Mouse (Mus musculus): ENCODE results near the gene Ccdc9. TPM values are rescaled to one million over a fixed set of nuclear protein-coding genes. Genes with fewer than 3 reads are reported as not detected.
A peak's percentile ranks its signal among the peaks of the same experiment; 100 is the strongest.

Ccdc9 gene
- polyA plus RNA-seq (2015; fragmentation: Nextera tagmentation; extraction: Ambion mirVana): 12.6 and 17.5 TPM in 2 replicates

DNA sequence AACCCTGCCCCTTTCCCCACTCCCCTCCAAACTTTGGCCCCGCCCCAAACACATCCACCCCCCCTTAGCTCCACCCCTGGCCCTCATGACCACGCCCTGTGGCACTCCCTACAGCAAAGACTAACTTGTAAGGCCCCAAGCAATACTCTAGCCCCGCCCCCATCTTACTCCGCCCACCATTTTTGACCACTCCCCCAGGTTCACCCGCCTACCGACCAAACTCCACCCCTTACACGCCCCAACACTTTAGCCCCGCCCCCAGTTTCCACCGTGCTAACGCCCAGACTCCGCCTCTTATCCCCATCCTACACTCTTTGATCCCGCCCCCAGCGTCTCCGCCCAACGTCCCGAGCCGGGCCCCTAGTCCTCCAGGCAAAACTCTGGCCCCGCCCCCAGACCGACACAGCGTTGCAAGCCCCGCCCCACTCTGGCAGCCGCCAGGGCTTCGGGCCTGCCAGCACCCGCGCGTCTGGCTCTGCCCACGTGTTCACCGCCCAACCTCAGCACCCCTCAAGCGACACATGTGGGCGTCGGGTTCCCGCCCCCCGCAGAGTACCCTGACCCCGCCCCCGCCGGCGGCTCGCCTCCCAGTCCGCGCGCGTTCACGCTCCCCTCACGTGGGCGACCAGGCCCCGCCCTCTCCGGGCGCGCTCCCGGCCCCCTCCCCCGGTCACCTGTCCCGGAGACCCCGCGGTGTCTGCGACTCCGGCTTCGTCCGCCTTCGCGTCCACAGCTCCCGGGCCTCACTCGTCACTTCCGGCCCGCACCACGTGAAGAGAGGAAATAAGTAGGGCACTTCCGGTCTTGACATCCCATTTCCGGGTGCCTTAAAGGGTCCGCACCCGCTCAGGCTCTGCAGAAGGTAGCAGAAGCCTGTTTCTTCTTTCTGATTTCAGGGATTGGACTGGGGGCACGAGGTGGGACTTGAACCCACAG is at the start of gene Ccdc9:
Gene Ccdc9, minus strand, starts transcription at position 770 of the 936 bp plus-strand sequence.
- 1% methylated on average over 70 of the region's 70 CpGs for WGBS (ENCODE audit: insufficient replicate concordance)
- H3K4me1 ChIP-seq (replicated peaks): peaks cover 32% of the 10 kb centered on the region
- H3K4me3 ChIP-seq (replicated peaks): peak within 1 kb of the TSS; percentile 72
- no peaks in the 10 kb centered on the region for H3K9me3 ChIP-seq (replicated peaks)
- H3K27ac ChIP-seq: peak within 1 kb of the TSS; percentile 92
- peaks cover 31% of the 10 kb centered on the region for H3K36me3 ChIP-seq
- ATAC-seq (ENCODE audit: low read depth) (peak; percentile 82), DNase-seq (peak; percentile 100)
- H3K4me2 ChIP-seq: peak within 1 kb of the TSS; percentile 80
- peak within 1 kb of the TSS; percentile 79 for H3K9ac ChIP-seq
- no peaks in the 10 kb centered on the region for H3K27me3 ChIP-seq

DNA sequence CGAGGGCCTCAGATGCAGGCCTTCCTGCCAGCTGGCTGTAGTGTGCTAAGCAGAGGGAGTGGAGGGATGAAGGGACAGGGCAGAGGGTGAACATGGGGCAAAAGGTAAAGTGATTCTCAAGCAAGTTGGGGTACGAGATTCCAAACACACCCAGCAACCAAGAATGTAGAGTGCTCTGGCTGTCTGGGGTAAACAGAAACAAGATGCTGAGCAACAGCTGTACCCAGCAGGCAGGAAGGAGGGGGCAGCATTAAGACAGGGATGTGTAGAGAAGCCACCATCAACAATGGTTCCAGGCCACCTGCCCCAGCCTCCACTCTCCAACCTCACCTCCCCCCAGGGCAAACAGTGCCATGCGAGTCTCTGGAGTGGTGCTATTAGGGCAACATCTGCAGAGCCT is 42.6 kb upstream of the Ccdc9 start:
- Histone ChIP-seq H3K9me3 (replicated peaks) (no peaks in the 10 kb centered on the region), H3K27me3 (no peaks in the 10 kb centered on the region), H3K4me2 (no peak overlapping the region), H3K27ac (no peak overlapping the region), H3K9ac (no peak overlapping the region), H3K36me3 (peaks cover 87% of the 10 kb centered on the region), H3K4me1 (replicated peaks) (peaks cover 9% of the 10 kb centered on the region), H3K4me3 (replicated peaks) (no peak overlapping the region)
- ATAC-seq (ENCODE audit: low read depth) (no peak), DNase-seq (no peak)
- 76% methylated on average over 3 of the region's 3 CpGs for WGBS (ENCODE audit: insufficient replicate concordance)

DNA sequence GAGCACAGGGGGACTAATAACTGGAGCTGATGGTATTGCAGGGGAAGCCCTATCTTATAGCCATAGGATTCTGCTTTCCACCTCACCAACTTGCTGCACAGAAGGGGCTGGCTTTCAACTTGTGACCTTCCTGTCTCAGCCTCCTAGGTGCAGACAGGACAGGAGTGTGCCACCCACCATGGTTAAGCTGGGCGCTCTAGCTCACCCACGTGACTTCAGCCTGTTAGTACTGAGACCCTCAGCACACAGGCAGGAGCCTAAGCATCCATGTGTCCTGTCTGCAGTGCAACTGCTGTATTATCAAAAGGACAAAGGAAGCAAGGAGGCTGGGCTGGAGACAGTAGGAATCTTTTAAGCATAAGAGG is 40.0 kb upstream of the Ccdc9 start:
- H3K4me2 ChIP-seq: no peak overlapping the region
- peaks cover 63% of the 10 kb centered on the region for H3K36me3 ChIP-seq
- peak overlapping the region; percentile 45 for H3K27ac ChIP-seq
- no peak for DNase-seq
- H3K4me1 ChIP-seq (replicated peaks): peaks cover 9% of the 10 kb centered on the region
- no peak overlapping the region for H3K9ac ChIP-seq
- H3K9me3 ChIP-seq (replicated peaks): no peaks in the 10 kb centered on the region
- 79% methylated on average over 2 of the region's 2 CpGs for WGBS (ENCODE audit: insufficient replicate concordance)
- no peaks in the 10 kb centered on the region for H3K27me3 ChIP-seq
- H3K4me3 ChIP-seq (replicated peaks): no peak overlapping the region
- peak; percentile 27 for ATAC-seq (ENCODE audit: low read depth)

DNA sequence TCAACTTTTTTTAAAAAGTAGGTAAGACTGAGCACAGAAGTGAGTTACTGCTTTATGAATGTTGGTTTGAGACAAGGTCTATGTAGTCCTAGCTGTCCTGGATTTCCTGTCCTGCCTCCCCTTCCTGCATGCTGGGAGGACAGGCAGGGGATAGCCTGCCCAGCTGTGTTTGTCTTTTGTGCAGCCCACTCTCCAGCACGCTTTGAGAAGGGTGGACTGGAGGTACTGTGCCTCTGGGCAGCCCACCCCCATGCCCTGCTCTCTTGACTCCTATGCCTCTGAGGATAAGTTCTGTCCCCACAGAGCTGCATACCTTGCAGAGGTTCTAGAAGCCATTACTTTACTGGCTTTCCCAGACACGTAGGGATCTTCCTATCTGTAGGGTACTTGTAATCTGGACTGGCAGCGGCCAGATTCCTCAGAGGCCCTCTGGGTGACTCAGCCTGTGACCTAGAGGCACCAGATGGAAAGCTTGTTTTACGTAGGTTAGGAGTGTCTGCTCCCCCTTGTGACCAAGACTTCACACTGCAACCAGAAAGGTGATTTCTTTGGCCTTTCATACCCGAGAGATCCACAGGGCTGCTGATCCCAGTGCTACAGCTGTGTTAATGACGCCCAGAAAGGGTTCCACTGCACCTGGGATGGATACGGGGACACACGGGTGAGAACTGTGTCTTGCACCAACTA is 39.5 kb upstream of the Ccdc9 start:
- Histone ChIP-seq H3K4me3 (replicated peaks) (no peak overlapping the region), H3K27ac (peak overlapping the region; percentile 45), H3K36me3 (peaks cover 60% of the 10 kb centered on the region), H3K9ac (peak overlapping the region; percentile 36), H3K4me1 (replicated peaks) (peaks cover 9% of the 10 kb centered on the region), H3K4me2 (no peak overlapping the region), H3K9me3 (replicated peaks) (no peaks in the 10 kb centered on the region), H3K27me3 (no peaks in the 10 kb centered on the region)
- ATAC-seq (ENCODE audit: low read depth): peak; percentile 77
- WGBS (ENCODE audit: insufficient replicate concordance): 28% methylated on average over 8 of the region's 8 CpGs
- peak; percentile 60 for DNase-seq

DNA sequence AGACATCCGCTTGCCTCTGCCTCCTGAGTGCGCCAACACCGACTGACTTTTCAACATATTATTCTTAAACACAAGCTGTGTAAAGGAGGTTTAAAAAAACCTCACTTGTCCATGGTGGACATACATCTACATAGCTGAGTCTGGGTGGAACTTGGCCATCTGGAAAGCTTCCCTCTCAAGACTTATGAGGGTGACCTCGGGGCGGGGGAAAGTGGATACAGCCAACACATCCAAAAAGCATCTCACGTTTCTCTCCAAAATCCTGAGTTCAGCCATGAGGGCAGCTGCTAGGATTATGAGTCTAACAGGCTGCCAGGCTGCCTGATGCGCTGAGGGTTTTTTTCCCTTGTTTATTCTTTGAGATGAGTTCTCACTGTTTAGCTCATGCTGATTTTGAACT is 38.1 kb upstream of the Ccdc9 start:
- no peaks in the 10 kb centered on the region for H3K9me3 ChIP-seq (replicated peaks)
- no peak overlapping the region for H3K4me2 ChIP-seq
- 87% methylated on average over 7 of the region's 7 CpGs for WGBS (ENCODE audit: insufficient replicate concordance)
- no peaks in the 10 kb centered on the region for H3K27me3 ChIP-seq
- H3K27ac ChIP-seq: no peak overlapping the region
- H3K4me3 ChIP-seq (replicated peaks): no peak overlapping the region
- DNase-seq (no peak), ATAC-seq (ENCODE audit: low read depth) (no peak)
- no peak overlapping the region for H3K9ac ChIP-seq
- H3K4me1 ChIP-seq (replicated peaks): peaks cover 9% of the 10 kb centered on the region
- H3K36me3 ChIP-seq: peaks cover 46% of the 10 kb centered on the region

DNA sequence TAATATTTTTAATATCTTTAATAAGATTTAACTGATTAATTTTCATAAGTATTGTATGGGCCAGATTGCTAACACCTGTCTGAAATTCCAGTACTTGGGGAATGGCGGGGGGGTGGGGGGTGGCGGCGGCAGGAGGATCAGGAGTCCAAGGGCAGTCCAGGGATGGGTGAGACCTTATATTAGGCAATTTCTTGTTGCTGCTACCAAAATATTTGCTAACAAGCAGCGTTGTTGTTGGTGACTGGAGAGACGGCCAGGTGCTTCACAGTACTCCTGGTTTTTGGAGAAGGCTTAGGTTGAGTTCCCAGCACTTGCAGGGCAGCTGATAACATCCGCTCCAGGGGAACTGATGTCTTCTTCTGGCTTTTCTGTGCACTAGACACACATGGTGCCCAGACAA is 33.9 kb upstream of the Ccdc9 start:
- no peaks in the 10 kb centered on the region for H3K27me3 ChIP-seq
- no peak overlapping the region for H3K9ac ChIP-seq
- H3K4me1 ChIP-seq (replicated peaks): peaks cover 5% of the 10 kb centered on the region
- H3K27ac ChIP-seq: no peak overlapping the region
- H3K9me3 ChIP-seq (replicated peaks): no peaks in the 10 kb centered on the region
- no peak overlapping the region for H3K4me3 ChIP-seq (replicated peaks)
- no peak overlapping the region for H3K4me2 ChIP-seq
- peaks cover 26% of the 10 kb centered on the region for H3K36me3 ChIP-seq
- DNase-seq: no peak
- no peak for ATAC-seq (ENCODE audit: low read depth)
- 76% methylated on average over 6 of the region's 6 CpGs for WGBS (ENCODE audit: insufficient replicate concordance)

DNA sequence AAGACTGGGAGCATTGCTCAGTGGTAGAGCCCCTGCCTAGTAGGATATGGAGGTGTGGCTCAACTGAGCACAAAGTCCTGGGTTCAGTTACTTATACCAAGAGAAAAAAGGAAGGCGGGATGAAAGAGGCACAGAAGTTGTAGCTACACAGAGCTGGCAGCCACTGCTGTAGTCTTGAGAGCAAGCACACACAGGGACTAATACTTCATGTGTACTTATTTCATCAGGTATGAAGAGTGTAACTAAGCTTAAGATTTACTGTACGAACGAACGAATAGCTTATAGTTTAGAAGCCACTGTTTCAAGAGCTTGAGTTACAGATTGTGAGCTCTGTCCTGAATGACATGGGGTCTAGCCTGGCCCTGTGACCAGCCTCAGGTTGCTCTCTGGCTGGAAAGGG is 32.6 kb upstream of the Ccdc9 start:
- Histone ChIP-seq H3K4me3 (replicated peaks) (no peak overlapping the region), H3K27ac (no peak overlapping the region), H3K27me3 (no peaks in the 10 kb centered on the region), H3K36me3 (peaks cover 17% of the 10 kb centered on the region), H3K9ac (no peak overlapping the region), H3K4me2 (no peak overlapping the region), H3K4me1 (replicated peaks) (peaks cover 18% of the 10 kb centered on the region), H3K9me3 (replicated peaks) (no peaks in the 10 kb centered on the region)
- WGBS (ENCODE audit: insufficient replicate concordance): 88% methylated on average over 4 of the region's 4 CpGs
- DNase-seq (no peak), ATAC-seq (ENCODE audit: low read depth) (no peak)

DNA sequence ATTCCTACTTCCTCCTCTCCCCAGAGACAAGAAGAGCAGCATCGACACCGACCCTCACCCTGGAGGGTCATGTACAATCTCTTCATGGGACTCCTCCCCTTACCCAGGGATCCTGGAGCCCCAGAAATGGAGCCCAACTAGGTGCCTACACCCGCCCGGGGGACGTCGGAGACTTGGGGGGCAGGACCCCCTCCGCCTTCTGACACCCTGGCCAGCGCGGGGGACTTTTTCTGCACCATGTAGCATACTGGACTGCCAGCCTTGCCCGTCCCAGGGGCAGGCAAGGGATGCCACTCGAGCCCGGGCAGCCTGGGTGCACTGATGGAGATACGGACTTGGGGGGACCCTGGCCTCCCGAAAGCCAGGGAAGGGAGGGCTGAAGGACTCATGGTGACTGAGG is 30.5 kb upstream of the Ccdc9 start:
- Histone ChIP-seq H3K4me1 (replicated peaks) (peaks cover 37% of the 10 kb centered on the region), H3K36me3 (peaks cover 17% of the 10 kb centered on the region), H3K4me2 (no peak overlapping the region), H3K9ac (no peak overlapping the region), H3K27ac (no peak overlapping the region), H3K4me3 (replicated peaks) (no peak overlapping the region), H3K9me3 (replicated peaks) (no peaks in the 10 kb centered on the region), H3K27me3 (peaks cover 9% of the 10 kb centered on the region)
- DNase-seq (no peak), ATAC-seq (ENCODE audit: low read depth) (no peak)
- WGBS (ENCODE audit: insufficient replicate concordance): 82% methylated on average over 14 of the region's 14 CpGs

DNA sequence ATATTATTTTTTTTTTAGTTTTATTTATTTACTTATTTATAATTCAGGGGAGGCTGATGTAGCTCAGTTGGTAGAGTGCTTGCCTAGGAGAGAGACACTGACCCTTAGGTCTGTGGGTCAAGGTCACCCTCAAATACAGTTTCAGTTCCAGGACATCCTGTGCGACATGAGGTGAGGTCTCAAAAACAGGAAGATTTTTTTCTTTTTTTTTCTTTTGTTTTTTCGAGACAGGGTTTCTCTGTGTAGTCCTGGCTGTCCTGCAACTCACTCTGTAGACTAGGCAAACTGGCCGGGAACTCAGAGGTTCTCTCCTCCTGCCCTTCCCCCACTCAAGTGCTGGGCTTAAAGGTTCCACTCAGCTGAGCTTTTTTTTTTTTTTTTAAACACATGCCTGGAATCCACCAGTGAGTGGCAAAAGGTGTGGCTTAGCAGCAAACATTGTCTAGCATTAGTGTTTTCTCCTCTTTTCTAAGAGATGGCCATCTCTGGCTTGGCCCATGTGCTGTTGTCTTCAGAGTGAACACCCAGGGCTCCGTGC is 28.7 kb upstream of the Ccdc9 start:
- DNase-seq (no peak), ATAC-seq (ENCODE audit: low read depth) (no peak)
- Histone ChIP-seq H3K4me3 (replicated peaks) (no peak overlapping the region), H3K27me3 (peaks cover 18% of the 10 kb centered on the region), H3K9me3 (replicated peaks) (no peaks in the 10 kb centered on the region), H3K27ac (peak overlapping the region; percentile 61), H3K9ac (no peak overlapping the region), H3K4me1 (replicated peaks) (peaks cover 55% of the 10 kb centered on the region), H3K4me2 (no peak overlapping the region), H3K36me3 (peaks cover 17% of the 10 kb centered on the region)
- 60% methylated on average over 4 of the region's 4 CpGs for WGBS (ENCODE audit: insufficient replicate concordance)

DNA sequence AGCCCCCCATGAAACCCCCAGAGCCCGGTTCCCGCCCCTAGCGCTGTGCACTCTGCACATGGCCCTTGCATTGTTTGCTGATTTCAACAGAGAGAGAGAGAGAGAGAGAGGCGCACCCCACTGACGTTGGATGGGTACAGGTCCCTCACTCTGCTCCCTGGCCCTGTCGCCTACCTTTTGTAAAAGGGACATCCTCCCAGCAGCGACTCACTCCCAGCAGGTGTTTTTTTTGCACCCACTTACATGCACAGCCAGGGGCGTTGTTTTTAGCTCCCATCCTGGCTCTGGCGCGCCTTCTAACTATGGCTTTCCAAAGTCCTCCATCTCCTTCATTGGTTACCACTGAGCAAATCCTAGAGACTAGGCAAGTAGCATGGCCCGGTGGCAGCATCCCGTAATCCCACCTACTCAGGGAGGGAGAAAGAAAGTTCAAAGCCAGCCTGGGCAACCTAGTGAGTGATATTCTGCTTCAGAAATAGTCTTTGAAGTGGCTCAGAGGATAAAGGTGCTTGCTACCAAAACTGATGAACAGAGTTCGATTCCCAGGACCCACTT is 27.7 kb upstream of the Ccdc9 start:
- DNase-seq (no peak), ATAC-seq (ENCODE audit: low read depth) (no peak; the same call in 1 of the 2 replicates)
- peak overlapping the region; percentile 99 for H3K9ac ChIP-seq
- peak overlapping the region; percentile 91 for H3K4me3 ChIP-seq (replicated peaks)
- peaks cover 17% of the 10 kb centered on the region for H3K36me3 ChIP-seq
- peak overlapping the region; percentile 99 for H3K27ac ChIP-seq
- peak overlapping the region; percentile 100 for H3K4me2 ChIP-seq
- H3K27me3 ChIP-seq: peaks cover 18% of the 10 kb centered on the region
- peaks cover 64% of the 10 kb centered on the region for H3K4me1 ChIP-seq (replicated peaks)
- WGBS (ENCODE audit: insufficient replicate concordance): 18% methylated on average over 13 of the region's 13 CpGs
- no peaks in the 10 kb centered on the region for H3K9me3 ChIP-seq (replicated peaks)

All from liver, embryonic 13.5 days (tissue).